Mouse (Mus musculus): ENCODE data around the gene Lhfp. TPM values are rescaled to one million over a fixed set of nuclear protein-coding genes. Genes with fewer than 3 reads are reported as not detected.
A peak's percentile ranks its signal among the peaks of the same experiment; 100 is the strongest.
"Not testable (repeated sequence)": the region's sequence is repeated elsewhere in the genome, so short reads cannot be mapped to it uniquely, and the experiment has no call there.

Gene Lhfp
- polyA plus RNA-seq, 1 experiment from 2014 or later = 37.4 TPM

- no peak for ATAC-seq (ENCODE audit: low FRiP score, low TSS enrichment)
- no peak for DNase-seq (ENCODE audit: low spot score)
- no peak for TF ChIP-seq EP300 (optimal IDR thresholded peaks at IDR 0.05)
- no peak for TF ChIP-seq CTCF (IDR thresholded peaks at IDR 0.05; ENCODE audit: low read depth)
- WGBS = 74% methylated on average over 6 of the region's 6 CpGs
- no peaks in the 10 kb centered on the region for H3K36me3 ChIP-seq (ENCODE audit: control insufficient read depth, insufficient read depth, low read length)
- no peaks in the 10 kb centered on the region for H3K27me3 ChIP-seq (ENCODE audit: control insufficient read depth, insufficient read depth, low read length)
- H3K4me2 ChIP-seq (replicated peaks; ENCODE audit: low read depth) = no peak overlapping the region
- no peaks in the 10 kb centered on the region for H3K9me3 ChIP-seq (ENCODE audit: control insufficient read depth, low read length)
- no peak overlapping the region for H3K4me3 ChIP-seq (ENCODE audit: low read depth, low read length)
- H3K27ac ChIP-seq (replicated peaks) = no peak overlapping the region
- no peak overlapping the region for H3K9ac ChIP-seq (ENCODE audit: low read length)
- no peaks in the 10 kb centered on the region for H3K4me1 ChIP-seq (replicated peaks; ENCODE audit: control insufficient read depth, insufficient read depth)
Observed at GRCm38 (mm10) chr3:53226223-53226622, 184.9 kb downstream of the Lhfp start.

DNA sequence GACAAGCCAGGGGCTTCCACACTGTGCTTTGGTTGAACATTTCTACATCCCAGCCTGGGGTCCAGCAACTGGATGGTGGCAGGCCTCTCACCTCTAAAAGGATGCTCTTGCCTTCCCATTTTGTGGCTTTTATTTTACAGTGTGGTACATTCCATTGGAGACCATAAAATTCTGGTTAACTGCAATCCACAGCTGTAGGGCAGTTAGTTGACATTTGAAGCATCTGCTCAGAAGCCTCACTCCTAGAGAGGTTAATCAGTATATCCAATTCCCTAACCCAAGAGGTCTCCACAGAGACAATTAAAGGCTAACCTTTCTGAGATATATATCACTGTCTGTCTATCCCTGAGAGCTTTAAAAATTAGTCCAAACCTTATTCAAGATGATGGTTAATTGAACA lies 186.5 kb downstream of the Lhfp start:
- H3K4me3 ChIP-seq (ENCODE audit: low read depth, low read length) = no peak overlapping the region
- H3K4me2 ChIP-seq (replicated peaks; ENCODE audit: low read depth) = no peak overlapping the region
- no peak overlapping the region for H3K9ac ChIP-seq (ENCODE audit: low read length)
- no peaks in the 10 kb centered on the region for H3K27me3 ChIP-seq (ENCODE audit: control insufficient read depth, insufficient read depth, low read length)
- no peaks in the 10 kb centered on the region for H3K4me1 ChIP-seq (replicated peaks; ENCODE audit: control insufficient read depth, insufficient read depth)
- no peak overlapping the region for H3K27ac ChIP-seq (replicated peaks)
- TF ChIP-seq EP300 (optimal IDR thresholded peaks at IDR 0.05) = no peak
- no peak for TF ChIP-seq CTCF (IDR thresholded peaks at IDR 0.05; ENCODE audit: low read depth)
- DNase-seq (ENCODE audit: low spot score) (no peak), ATAC-seq (ENCODE audit: low FRiP score, low TSS enrichment) (no peak)
- no peaks in the 10 kb centered on the region for H3K36me3 ChIP-seq (ENCODE audit: control insufficient read depth, insufficient read depth, low read length)
- no peaks in the 10 kb centered on the region for H3K9me3 ChIP-seq (ENCODE audit: control insufficient read depth, low read length)

DNA sequence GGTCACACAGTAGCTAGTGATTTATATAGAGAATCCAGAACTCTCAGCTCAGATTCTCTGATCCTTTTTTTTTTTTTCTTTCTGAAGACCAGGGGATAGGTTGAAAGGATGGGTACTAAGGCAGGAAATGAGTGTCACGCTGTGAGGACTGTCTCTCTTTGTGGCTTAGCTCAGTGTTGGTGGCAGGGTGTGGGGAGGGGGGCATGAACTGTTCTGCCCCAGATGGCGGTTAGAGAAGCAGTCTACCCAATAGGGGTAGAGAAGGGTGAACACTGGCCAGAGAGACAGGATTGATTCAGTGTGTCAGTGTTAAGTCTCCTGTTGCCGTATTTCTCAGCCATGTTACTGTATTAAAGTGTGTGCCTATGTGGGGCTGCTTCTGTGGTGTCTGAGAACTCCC lies 189.2 kb downstream of the Lhfp start:
- H3K27ac ChIP-seq (replicated peaks) = no peak overlapping the region
- 63% methylated on average over 3 of the region's 3 CpGs for WGBS
- ATAC-seq (ENCODE audit: low FRiP score, low TSS enrichment) = no peak

GRCm38 (mm10) chr3:53231112-53231511 lies 189.8 kb downstream of the Lhfp start:
- Histone ChIP-seq H3K27me3 (ENCODE audit: control insufficient read depth, insufficient read depth, low read length) (no peaks in the 10 kb centered on the region), H3K27ac (replicated peaks) (no peak overlapping the region), H3K9me3 (ENCODE audit: control insufficient read depth, low read length) (no peaks in the 10 kb centered on the region), H3K4me1 (replicated peaks; ENCODE audit: control insufficient read depth, insufficient read depth) (no peaks in the 10 kb centered on the region), H3K9ac (ENCODE audit: low read length) (no peak overlapping the region), H3K4me3 (ENCODE audit: low read depth, low read length) (no peak overlapping the region), H3K4me2 (replicated peaks; ENCODE audit: low read depth) (no peak overlapping the region), H3K36me3 (ENCODE audit: control insufficient read depth, insufficient read depth, low read length) (no peaks in the 10 kb centered on the region)
- no peak for DNase-seq (ENCODE audit: low spot score)
- ATAC-seq (ENCODE audit: low FRiP score, low TSS enrichment) = no peak
- no peak for TF ChIP-seq CTCF (IDR thresholded peaks at IDR 0.05; ENCODE audit: low read depth)
- no peak for TF ChIP-seq EP300 (optimal IDR thresholded peaks at IDR 0.05)
- 34% methylated on average over 3 of the region's 3 CpGs for WGBS

More for the DNA sequence above, 189.2 kb downstream of the Lhfp start:
- Histone ChIP-seq H3K9me3 (ENCODE audit: control insufficient read depth, low read length) (no peaks in the 10 kb centered on the region), H3K4me3 (ENCODE audit: low read depth, low read length) (no peak overlapping the region), H3K4me1 (replicated peaks; ENCODE audit: control insufficient read depth, insufficient read depth) (no peaks in the 10 kb centered on the region), H3K4me2 (replicated peaks; ENCODE audit: low read depth) (no peak overlapping the region), H3K36me3 (ENCODE audit: control insufficient read depth, insufficient read depth, low read length) (no peaks in the 10 kb centered on the region), H3K27me3 (ENCODE audit: control insufficient read depth, insufficient read depth, low read length) (no peaks in the 10 kb centered on the region), H3K9ac (ENCODE audit: low read length) (no peak overlapping the region)
- DNase-seq (ENCODE audit: low spot score) = no peak
- TF ChIP-seq CTCF (IDR thresholded peaks at IDR 0.05; ENCODE audit: low read depth) (no peak), EP300 (optimal IDR thresholded peaks at IDR 0.05) (no peak)

- not testable (repeated sequence) for DNase-seq (ENCODE audit: low spot score); H3K27me3 ChIP-seq (ENCODE audit: control insufficient read depth, insufficient read depth, low read length); H3K9me3 ChIP-seq (ENCODE audit: control insufficient read depth, low read length); H3K9ac ChIP-seq (ENCODE audit: low read length); ATAC-seq (ENCODE audit: low FRiP score, low TSS enrichment); H3K4me3 ChIP-seq (ENCODE audit: low read depth, low read length); H3K4me2 ChIP-seq (replicated peaks; ENCODE audit: low read depth); H3K4me1 ChIP-seq (replicated peaks; ENCODE audit: control insufficient read depth, insufficient read depth); H3K36me3 ChIP-seq (ENCODE audit: control insufficient read depth, insufficient read depth, low read length); H3K27ac ChIP-seq (replicated peaks)
- 75% methylated on average over 9 of the region's 9 CpGs for WGBS
Observed at GRCm38 (mm10) chr3:53232411-53232810, 191.1 kb downstream of the Lhfp start.

DNA sequence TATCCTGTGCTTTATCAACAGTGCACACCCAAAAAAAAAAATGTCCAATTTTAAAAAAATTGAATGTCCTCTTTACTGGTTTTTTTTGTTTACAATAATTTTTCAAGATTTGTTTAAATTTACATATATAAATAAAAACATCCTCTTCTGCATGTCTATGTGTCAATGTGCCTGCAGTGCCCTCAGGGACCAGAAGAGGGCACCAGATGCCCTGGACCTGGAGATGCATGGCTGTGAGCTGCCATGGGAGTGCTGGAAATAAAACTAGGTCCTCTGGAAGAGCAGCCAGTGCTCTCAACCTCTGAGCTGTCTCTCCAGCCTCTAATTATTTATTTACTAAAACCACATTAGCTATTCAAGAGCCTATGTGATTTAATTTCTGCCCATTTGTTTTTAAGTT lies 193.4 kb downstream of the Lhfp start:
- Histone ChIP-seq H3K4me1 (replicated peaks; ENCODE audit: control insufficient read depth, insufficient read depth) (no peaks in the 10 kb centered on the region), H3K27me3 (ENCODE audit: control insufficient read depth, insufficient read depth, low read length) (no peaks in the 10 kb centered on the region), H3K4me2 (replicated peaks; ENCODE audit: low read depth) (no peak overlapping the region), H3K9ac (ENCODE audit: low read length) (no peak overlapping the region), H3K36me3 (ENCODE audit: control insufficient read depth, insufficient read depth, low read length) (no peaks in the 10 kb centered on the region), H3K9me3 (ENCODE audit: control insufficient read depth, low read length) (no peaks in the 10 kb centered on the region), H3K27ac (replicated peaks) (no peak overlapping the region), H3K4me3 (ENCODE audit: low read depth, low read length) (no peak overlapping the region)
- DNase-seq (ENCODE audit: low spot score) (no peak), ATAC-seq (ENCODE audit: low FRiP score, low TSS enrichment) (no peak)
- TF ChIP-seq EP300 (optimal IDR thresholded peaks at IDR 0.05) (no peak), CTCF (IDR thresholded peaks at IDR 0.05; ENCODE audit: low read depth) (peak; percentile 53)
